Mouse (Mus musculus) layer of hippocampus, postnatal 10 days (tissue): ENCODE data around the gene Nin. TPM values are rescaled to one million over a fixed set of nuclear protein-coding genes. Genes with fewer than 3 reads are reported as not detected.

ENCODE experiments used
- DNase-seq, 2 experiments: peaks; one replicate each; pipeline ENCODE4 v3.0.0; 2021; ENCODE audit warnings: low spot score in 2 of 2
- total RNA-seq, 2 experiments: library from RNA; stranded (reverse); gene quantifications; 2 replicates each; pipeline ENCODE4 v1.2.3; 2021

The Nin gene
- total RNA-seq, 2 experiments from 2014 or later, result 59.8 to 85.9 TPM

- no peak for DNase-seq
These were observed 89.9 kb downstream of the Nin start for GRCm38 (mm10) chr12:70023580-70023979.

DNA sequence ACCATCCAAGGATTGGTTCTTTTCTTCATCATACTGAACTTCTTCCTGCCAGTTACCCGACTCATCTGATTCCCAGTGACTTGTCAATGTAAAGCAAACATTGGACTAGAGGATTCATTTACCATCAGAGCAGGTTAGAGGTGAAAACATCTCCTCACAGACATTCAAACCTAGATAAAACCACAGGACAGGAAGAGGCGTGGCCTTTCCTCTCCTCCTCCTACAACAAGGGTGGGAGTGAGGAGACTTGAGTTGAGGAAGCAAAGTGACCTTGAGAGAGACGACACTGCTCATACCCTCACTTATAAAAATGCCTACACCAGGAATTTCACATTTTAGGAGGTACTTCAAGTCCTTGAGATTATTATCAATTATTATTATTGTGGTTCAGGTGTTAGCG lies 95.4 kb downstream of the Nin start:
- DNase-seq, result no peak

GRCm38 (mm10) chr12:70015936-70016335 lies 97.6 kb downstream of the Nin start:
- DNase-seq, result no peak

GRCm38 (mm10) chr12:70011681-70012080 lies 101.8 kb downstream of the Nin start:
- no peak for DNase-seq

- no peak for DNase-seq
These were observed 103.2 kb downstream of the Nin start for GRCm38 (mm10) chr12:70010356-70010755.

- no peak for DNase-seq
These were observed 108.4 kb downstream of the Nin start for GRCm38 (mm10) chr12:70005103-70005502.

DNA sequence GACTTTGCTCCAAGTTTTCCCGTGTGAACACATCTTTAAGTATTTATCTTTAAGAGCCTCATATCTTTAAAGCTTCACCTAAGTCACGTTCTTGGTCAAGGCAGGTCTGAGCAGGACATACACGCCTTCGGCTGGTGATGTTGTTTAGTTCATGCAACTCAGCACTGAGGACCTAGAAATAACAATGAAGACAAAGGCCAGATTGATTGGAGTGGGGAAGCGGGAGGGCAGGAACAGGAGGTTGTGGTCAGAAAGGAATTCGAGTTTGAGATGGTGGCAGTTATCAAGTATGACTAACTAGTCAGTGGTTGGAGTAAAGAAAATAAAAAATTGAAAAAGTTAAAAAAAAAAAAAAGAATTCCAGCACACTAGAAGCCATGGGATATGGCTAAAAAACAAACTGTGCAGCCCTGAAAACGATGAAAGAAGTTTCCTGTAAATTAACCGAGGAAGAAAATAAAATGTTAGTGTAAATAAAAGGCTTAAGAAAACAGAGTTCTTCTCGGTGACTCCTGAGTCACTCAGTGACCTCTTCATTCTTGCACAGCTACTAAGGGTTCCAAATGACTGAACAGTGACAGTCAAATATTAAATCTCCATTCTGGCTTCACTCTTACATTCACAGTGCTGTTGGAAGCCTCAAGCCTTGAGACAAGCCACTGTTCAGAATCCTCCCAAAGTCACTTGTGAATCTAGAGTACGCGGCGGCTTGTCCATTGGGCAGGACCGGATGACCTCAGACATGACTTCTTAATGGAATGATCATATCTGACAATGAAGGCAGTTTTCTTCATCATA lies 115.1 kb downstream of the Nin start:
- DNase-seq, result no peak

GRCm38 (mm10) chr12:69995382-69995781 lies 118.1 kb downstream of the Nin start:
- DNase-seq, result no peak

GRCm38 (mm10) chr12:69986786-69987497 lies 126.6 kb downstream of the Nin start, which contains the start of gene Sav1:
TSS of gene Sav1 (minus strand) at chr12:69987002.
- DNase-seq, result peak; percentile 80 to 90

DNA sequence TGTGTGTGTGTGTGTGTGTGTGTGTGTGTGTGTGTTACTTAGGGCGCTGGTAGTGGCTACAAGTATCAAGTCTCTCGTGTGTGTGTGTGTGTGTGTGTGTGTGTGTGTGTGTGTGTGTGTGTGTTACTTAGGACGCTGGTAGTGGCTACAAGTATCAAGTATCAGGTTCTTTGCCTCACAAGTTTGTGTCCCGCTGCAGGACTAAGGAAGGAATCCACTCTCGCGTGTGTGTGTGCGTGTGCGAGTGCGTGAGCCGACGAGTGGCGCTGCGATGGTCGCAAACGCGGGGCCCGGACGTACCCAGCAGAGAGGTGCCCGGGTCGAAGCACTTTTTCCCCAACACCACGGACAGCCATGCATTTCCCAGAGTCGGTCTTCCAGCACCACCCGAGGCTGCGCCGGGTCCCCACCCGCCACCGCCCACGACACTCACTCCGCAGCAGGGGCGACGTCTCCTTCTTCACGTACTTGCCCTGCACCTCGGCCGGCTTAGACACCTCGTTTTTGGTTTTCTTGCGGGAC lies 127.2 kb downstream of the Nin start:
- peak in 1 of 2 experiments; percentile 38 for DNase-seq

GRCm38 (mm10) chr12:69985546-69985945 lies 128.0 kb downstream of the Nin start:
- no peak for DNase-seq

DNA sequence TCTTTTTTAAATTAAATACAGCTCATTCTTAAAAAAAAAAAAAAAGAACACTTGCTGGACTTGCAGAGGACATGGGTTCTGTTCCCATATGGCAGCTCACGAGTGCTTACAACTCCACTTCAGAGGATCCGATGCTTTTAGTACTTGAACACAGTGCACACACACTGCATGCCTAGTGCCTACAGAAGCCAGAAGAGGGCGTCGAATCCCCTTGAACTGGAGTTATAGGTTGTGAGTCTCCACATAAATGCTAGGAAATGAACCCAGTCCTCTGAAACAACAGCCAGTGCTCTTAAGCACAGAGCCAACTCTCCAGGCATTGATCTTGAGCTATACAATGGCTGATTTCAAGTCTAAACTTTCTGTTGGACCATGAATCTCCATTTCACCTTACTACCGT lies 130.6 kb downstream of the Nin start:
- DNase-seq, result no peak

- DNase-seq, result no peak
These were observed 136.0 kb downstream of the Nin start for GRCm38 (mm10) chr12:69977376-69977998.

DNA sequence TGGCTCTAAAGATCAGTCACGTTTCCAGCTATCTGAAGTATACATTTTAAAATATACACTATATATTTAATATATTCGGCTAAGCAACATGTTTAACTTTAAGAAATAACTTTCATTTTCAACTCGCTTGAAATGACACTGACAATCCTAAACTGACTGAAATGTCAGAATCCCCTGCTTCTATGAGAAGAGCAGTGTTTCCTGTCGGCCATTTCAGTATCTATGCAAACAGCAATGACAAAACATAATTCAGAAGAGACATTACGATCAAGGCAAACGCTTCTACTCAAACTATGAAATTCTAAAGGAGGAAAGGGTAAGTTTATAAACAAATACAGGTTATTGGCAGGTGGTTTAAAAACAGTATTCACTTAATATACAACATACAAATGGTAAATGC lies 136.8 kb downstream of the Nin start:
- no peak for DNase-seq

DNA sequence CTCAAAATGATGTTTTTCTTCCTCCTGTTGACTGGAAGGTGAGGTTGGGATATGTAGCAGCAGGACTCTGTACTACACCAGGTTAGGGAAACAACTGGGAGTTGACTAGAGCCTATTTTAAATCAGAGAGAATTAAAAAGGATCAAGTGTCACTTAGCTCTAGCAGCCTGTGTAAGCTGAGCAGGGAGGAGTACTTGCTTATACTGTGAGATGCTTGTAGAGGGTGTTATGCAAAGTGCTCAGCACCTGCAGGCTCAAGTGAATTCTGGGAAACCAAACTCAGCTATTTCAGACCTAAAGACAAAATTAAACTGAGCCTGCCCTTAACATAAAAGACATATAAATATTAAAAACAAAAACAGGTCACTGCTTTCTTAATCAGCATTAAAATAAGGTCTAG lies 139.9 kb downstream of the Nin start:
- no peak for DNase-seq

DNA sequence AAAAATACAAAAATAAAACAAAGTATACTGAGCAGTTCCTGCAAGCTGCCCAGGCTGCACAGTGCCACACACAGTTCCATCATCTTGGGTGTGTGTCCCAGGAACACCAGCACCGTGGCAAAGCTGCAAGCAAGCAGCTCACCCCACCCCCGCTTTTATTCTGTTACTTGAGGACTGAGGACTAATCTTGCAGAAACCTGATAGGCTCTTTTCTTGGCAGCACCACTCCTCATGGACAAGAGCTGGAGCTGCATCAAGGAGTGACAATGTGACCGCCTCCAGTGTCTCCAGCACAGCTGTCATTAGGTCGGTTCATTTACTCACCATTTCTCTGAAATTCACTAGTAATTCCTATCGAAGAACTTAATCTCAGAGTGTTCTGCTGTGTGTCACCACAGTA lies 145.4 kb downstream of the Nin start:
- DNase-seq, result no peak

DNA sequence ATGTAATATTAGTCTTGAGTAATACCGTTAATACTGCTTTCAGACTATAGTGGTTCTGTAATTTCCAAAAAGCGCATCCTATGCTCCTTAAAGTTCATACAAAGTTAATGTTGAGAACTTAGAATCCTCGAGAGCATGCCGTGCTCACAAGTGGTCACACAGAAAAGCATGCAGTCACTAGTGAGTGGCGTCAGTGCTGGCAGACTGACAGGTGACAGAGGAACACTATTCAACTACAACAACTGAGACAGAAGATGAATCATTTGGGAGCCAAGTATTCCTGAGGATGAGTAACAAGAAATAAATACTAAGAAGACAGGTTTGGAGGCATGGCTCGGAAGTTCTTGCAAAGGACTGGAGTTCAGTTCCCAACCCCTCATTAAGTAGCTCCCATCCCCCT lies 146.4 kb downstream of the Nin start:
- DNase-seq, result no peak

DNA sequence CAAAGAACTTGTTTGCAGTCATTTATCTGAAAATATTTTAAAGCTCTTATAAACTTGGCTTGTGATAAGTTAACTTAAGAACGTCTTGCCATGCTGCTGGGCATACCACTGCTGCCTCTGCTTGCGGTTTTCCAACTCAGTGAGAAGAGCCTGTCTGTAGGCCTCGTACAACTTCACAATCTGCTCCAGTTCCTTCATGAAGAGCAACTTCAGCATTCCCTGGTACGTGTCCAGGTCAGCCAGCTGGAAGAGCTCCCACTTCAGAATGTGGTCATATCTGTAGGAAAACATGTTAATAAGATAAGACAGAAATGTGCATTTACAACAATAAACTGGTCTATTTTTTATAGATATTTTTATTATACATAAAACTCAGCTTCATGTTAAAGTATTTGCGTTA lies 147.4 kb downstream of the Nin start:
- no peak for DNase-seq

DNA sequence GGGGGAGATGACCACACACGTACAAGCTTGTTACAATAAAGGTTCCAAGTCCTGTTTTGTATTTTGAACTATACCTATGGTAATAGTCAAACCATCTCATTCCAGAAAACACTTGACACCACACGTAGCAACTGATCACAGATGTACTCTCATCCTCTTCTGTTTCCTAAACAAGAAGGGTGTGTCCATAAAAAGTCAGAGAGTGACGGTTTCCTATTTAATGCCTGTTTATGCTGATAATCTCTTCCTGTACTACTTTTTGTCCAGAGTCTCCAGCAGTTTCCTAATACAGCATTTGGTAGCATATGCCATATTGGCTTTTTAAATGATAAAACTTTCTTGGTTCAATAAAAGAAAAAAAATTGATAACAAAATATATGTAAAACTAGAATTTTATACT lies 147.9 kb downstream of the Nin start:
- no peak for DNase-seq

DNA sequence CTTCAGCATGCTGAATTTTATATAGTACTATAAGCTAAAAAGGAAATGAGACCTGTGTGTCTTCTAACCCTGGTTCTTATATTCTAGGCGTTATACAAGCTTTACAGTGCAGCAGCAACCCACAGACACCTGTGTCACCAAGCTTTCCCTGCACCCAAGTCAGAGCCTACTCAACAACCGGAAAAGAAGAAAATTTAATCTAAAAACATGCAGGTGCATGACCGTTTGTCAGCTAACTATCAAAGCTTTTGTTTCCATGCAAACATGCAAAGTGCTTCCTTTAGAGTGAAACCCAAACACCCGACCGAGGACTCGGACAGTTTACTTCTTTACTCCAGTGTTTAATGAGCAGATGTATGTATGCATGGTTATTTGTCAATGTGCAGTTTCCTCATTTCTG lies 150.4 kb downstream of the Nin start:
- no peak for DNase-seq

GRCm38 (mm10) chr12:69962468-69962867 lies 151.0 kb downstream of the Nin start:
- peak; percentile 67 to 71 for DNase-seq
